Mouse (Mus musculus) adrenal gland, postnatal 4 days (tissue): Measurements from ENCODE around the gene Als2cl. TPM values are rescaled to one million over a fixed set of nuclear protein-coding genes. Genes with fewer than 3 reads are reported as not detected.

Source experiments
- DNase-seq, 2 experiments: peaks; one replicate each; pipeline ENCODE4 v3.0.0; 2021 to 2022; ENCODE audit warnings: low spot score in 2 of 2, mixed read lengths in 2 of 2
- total RNA-seq, 2 experiments: library from RNA; stranded (reverse); gene quantifications; 2 replicates each; pipeline ENCODE4 v1.2.3; 2021

Gene Als2cl
- total RNA-seq, 2 experiments from 2014 or later = 22.0 to 22.5 TPM

DNA sequence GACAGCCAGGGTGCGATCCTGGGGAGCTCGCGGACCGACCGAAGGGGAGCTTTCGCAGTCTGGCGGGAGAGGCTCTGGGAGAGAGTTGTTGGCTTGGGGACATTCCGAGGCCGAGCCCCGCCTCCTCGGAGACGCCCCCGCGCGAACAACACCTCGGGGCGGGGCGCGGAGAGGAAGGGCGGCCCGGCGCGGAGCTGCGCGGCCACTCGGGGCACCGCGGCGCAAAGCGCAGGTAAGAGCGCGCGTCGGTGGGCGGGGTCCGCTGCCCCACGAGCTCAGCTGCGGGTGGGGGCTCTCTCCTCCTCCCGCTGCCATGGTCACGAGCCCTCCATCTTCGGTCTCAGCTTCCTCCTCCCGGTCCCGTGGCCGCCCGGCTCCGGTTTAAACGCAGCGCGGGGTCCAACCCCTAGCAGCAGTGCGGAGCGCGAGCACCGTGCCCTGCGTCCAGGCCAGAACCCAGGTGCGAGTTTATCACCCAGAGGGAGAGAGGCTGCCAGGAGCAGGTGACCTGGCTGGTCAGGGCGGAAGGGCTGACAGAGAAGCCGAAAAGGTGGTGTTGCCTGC lies 410 bp downstream of the Als2cl start, which contains the start of gene Tmie:
Gene Tmie, minus strand, starts transcription at position 116 of the 564 bp plus-strand sequence.
- peak in 1 of 2 experiments; percentile 47 for DNase-seq

DNA sequence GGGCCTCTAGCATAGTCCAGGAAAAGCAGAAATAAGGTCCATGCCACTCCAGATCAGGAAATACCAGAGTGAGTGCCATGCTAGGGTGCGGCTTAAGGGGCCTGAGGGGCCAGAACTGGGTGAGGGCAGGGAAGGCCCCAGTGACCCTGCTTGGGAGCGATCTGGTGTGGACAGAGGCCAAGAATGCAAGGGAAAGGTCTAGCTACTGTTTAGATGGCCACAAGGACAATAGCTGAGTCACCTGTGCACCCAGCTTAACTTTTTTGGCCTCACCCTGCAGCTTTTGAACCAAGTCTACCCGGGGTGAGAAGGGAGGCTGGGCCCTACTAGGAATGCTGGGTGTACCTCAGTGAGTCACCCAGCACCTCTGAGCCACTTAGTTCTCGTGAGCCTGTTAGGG lies 1.1 kb downstream of the Als2cl start:
- no peak for DNase-seq

DNA sequence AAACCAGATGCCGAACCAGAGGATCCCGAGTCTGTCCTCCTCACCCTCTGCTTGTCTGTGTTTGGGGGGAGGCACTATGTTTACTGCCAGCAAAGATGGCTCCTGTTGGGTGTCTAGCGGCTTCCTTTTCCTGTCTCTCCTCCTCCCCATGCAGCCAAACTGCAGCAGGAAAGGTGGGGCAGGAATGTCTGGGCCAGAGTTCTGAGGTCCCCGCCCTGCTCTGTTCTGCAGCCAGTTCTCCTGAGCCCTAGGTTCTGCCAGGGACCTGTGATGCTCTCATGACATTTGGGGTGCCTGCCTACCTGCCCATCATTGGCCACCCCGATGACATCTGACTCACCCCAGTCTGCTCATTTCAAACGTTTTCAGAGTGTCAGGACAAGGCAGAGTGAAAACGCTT lies 2.3 kb downstream of the Als2cl start:
- no peak for DNase-seq

GRCm38 (mm10) chr9:110887388-110888303 lies 8.0 kb downstream of the Als2cl start:
- no peak for DNase-seq

- DNase-seq = no peak
These were observed 9.3 kb downstream of the Als2cl start for GRCm38 (mm10) chr9:110888935-110889334.

GRCm38 (mm10) chr9:110890026-110890783 lies 10.5 kb downstream of the Als2cl start:
- no peak for DNase-seq

GRCm38 (mm10) chr9:110891077-110891828 lies 11.6 kb downstream of the Als2cl start:
- no peak for DNase-seq

GRCm38 (mm10) chr9:110892552-110892951 lies 12.9 kb downstream of the Als2cl start:
- no peak for DNase-seq

- no peak for DNase-seq
These were observed 13.8 kb downstream of the Als2cl start for GRCm38 (mm10) chr9:110893429-110893828.

GRCm38 (mm10) chr9:110895507-110895906 lies 15.8 kb downstream of the Als2cl start:
- DNase-seq = no peak

DNA sequence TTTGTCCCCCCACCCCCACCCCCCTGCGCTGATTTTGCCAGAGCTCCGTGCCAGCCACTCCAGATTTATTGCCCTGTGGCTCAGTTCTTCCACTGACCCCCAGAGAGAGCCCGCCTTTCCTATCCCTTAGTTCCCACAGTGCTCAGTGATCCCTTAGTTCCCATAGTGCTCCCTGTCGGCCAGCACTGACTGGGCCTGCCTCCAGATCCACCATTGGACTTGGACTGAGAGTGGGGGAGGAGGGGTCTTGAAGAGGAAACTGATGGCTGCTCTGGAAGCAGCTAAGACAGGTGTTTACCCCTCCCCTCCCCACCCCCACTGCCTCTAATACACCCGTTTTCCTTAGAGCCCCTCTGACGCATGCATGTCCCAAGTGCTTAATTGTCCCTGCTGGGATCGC lies 16.3 kb downstream of the Als2cl start:
- no peak for DNase-seq

GRCm38 (mm10) chr9:110896595-110896994 lies 16.9 kb downstream of the Als2cl start:
- no peak for DNase-seq

DNA sequence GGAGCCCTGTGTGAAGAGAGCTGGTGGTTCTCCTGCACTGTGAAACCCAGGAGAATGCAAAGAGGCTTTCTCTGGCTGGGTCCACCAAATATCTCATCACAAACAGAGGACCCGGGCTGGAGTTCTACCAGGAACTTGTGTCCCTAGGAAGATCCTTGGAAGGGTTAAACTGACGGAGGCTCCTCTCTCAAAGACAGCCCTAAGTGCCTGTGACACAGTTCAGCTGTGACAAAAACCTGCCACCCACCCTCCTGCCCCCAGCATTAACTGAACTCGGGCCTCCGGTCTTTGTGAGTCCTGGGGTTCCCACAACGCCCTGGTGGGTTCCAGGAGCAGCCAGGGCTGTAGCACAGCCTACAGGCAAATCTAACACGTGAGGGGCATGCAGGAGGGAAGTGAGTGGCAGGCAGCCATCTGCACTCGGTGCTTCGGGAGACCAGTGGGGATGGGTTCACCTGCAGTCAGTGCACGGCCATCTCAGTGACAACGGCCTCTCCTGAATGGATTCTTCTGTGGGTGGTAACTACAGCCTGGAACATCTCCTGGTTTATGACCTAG lies 19.9 kb downstream of the Als2cl start:
- DNase-seq = no peak

- DNase-seq = no peak
These were observed 21.5 kb downstream of the Als2cl start for GRCm38 (mm10) chr9:110901204-110901603.

- DNase-seq = no peak
These were observed 22.6 kb downstream of the Als2cl start for GRCm38 (mm10) chr9:110902271-110902670.

GRCm38 (mm10) chr9:110907201-110907837 lies 27.6 kb downstream of the Als2cl start:
- no peak for DNase-seq

DNA sequence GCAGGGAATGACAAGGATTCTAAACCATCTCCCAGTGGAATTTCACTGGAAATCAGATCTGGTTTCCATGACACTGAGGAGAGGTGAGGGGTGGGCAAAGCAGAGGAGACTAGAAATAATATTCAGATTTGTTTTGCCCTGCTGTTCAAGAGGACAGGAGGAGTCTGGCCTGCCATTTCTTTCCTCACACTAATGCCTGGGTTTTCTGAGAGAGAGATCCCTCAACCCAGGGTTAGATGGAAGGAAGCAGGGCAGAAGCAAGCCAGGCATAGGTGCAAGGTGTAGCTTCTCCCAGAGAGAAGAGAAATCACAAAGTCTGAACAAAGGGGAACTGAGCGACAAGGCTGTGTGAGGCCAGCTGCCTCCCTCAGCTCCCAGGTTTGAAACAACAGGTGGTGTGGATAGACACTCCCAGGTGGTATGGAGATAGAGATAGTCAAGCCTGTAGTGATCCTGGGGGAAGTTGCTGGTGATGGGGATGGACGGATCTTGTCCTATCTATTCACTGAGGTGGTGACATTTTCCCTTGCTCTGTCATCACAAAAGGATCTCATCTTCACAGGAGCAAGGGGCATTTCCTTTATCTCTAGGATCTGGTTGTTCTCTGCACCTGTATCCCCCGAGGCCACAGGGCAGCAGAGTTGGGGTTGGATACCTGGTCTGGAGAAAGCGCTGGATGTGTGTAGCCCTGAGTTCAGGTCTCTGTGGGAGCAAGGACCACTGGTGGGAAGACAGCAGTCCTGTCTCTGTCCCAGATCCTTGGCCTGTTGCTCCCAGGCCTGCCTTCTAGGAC lies 28.4 kb downstream of the Als2cl start:
- DNase-seq = no peak

- DNase-seq = no peak
These were observed 29.0 kb downstream of the Als2cl start for GRCm38 (mm10) chr9:110908631-110909016.

DNA sequence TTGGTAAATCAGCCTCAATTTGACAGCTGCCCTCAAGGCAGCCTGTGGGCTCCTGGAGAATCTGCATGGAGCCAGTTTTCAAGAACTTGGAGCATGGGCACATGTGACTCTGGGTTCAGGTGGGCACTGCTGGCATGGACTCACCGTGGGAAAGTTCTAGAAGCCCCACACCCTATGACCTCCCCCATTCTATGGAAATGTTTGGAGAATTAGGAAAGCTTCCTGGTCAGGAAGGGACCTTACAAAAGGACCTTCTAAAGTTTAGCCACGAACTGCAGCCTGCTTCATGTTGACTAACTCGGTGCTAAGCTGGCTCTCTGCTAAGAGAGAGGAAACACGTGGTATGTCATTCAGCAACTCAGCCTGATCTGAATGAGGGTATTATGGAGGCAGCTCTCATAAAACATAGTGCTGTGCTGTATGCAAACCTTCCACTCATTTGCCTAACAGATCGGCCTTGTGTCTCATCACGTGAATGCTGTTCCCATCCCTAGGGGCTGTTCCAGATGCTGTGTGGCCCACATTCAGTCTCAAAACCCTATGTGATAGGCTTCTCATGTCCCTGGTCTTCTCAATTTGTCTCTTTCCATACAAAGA lies 29.8 kb downstream of the Als2cl start:
- DNase-seq = no peak
